Mouse (Mus musculus) testis, adult 2 months (tissue): ENCODE measurements around the gene Actrt2.

Experiments
- CTCF ChIP-seq: fragments of 200-500 bp; IDR thresholded peaks from 2 replicates; pipeline ENCODE4 v1.5.1; 2012; ENCODE audit warnings: low read depth, mild to moderate bottlenecking, inconsistent platforms, low read length, moderate library complexity; ENCODE audit not compliant: control insufficient read depth, insufficient read depth, insufficient replicate concordance
- POLR2A ChIP-seq: fragments of 200-500 bp; IDR thresholded peaks from 2 replicates; pipeline ENCODE4 v1.6.1; 2012; ENCODE audit warnings: low read depth, mild to moderate bottlenecking, inconsistent platforms, low read length, moderate library complexity; ENCODE audit not compliant: control insufficient read depth

DNA sequence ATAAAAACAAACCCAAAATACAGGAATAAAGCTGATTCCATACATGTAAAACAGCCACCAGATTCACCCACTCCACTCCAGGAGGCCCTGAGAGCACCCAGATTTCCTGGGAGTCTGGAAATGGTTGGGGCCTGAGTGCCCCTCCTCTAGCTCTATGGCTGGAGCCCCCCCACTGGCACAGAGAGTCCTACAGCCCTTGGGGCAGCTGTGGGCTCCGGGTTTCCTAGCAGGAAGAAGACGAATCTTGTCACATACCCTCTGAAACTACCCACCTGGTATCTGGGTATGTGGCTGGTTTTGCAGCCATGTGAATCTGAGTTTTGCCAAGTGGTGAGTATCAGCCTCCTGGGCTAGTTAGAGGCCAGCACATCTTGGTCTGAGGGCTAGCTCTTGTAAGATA lies 41.1 kb upstream of the Actrt2 start:
- no peak for TF ChIP-seq CTCF
- TF ChIP-seq POLR2A = no peak
